Mouse (Mus musculus): Measurements from ENCODE around the gene Sgms2.
"Not testable (repeated sequence)": the region's sequence is repeated elsewhere in the genome, so short reads cannot be mapped to it uniquely, and the experiment has no call there.

Sgms2 gene

DNA sequence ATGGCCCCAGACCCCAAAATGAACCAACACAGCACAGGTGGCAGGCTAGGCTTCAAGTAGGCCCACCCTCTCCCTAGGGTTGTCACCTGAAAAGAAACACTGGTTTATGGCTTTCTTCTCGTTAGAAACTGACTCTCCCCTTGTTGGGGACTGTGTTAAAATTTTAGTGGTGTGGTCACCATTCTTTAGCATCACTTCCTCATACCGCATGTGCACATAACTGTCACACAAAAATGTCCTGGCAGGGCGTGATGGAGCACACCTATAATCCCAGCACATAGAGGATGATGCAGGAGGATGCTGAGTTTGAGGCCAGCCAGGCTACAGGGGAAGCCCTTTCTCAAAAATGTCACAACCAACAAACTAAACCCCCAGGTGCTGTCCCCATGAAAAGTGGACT lies 133.6 kb downstream of the Sgms2 start:
- no peak for DNase-seq (ENCODE audit: low read depth)

DNA sequence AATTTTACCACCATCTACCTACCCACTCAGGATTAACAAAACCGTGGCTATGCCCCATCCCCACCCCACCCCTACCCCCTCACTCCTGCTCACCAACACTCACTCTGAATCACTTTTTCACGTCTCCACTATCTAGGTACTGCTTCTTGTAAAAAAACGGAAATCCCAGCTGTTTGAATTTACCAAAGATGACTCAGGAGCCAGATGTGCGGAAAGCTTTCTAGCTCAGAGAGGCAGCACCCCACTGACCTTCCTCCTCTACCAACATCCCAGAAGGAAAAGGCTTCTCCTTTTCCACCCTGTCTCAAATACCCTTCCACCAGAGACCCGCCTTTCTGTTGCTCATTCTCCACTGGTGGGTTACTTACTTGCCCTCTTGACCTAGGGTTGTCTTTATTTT lies 135.2 kb downstream of the Sgms2 start:
- DNase-seq (ENCODE audit: low read depth) = no peak

DNA sequence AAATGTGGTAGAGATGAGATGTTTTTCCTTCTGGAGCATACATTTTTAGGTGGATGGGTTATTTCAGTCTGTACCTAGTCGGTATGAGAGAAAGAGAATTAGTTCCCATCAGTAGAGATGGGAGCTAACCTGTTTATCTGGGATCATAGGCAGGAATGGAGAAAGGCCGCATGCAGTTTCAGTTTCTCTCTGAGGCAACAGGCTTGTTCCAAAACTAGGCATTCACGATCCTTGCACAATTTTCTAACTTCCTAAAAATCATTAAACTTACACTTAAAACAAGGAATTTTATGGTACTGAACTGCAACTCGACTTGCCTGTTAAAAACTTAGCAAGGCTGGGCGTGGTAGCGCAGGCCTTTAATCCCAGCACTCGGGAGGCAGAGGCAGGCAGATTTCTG lies 140.7 kb downstream of the Sgms2 start:
- no peak for DNase-seq (ENCODE audit: low read depth)

DNA sequence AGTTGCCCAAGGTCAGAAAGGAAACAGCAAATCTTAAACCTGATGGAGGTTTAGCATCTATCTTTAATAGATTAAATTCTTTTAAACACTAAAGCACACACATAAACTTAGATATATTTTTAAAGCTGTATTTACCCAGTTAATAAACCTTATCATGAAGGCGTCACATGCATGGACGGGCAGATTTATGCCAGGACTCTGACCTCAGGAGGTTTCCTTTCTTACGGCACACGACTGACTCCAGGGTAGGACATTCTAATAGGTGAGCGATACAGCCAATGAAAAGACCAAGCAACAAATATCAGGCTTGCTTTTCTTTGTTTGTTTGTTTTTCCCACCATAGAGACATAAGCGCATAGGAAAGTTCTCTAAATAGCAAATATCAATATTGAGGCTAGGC lies 142.2 kb downstream of the Sgms2 start:
- no peak for DNase-seq (ENCODE audit: low read depth)

DNA sequence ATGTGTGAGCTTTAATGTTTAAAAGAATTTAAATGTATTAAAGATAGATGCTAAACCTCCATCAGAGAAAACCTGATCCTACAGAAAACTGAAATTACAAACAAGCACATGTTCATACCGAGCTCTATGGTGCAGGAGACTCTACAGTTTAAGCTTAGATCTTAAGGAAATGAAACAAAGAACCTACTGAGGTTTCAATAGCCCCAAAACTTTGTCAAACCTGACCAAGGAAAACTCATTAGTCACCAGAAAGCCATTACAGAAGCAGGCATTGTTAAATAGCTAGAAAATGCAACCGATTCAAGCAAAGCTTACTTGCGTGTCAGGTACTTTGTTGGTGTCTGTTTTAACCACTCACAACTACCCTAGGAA lies 142.6 kb downstream of the Sgms2 start:
- DNase-seq (ENCODE audit: low read depth) = no peak

DNA sequence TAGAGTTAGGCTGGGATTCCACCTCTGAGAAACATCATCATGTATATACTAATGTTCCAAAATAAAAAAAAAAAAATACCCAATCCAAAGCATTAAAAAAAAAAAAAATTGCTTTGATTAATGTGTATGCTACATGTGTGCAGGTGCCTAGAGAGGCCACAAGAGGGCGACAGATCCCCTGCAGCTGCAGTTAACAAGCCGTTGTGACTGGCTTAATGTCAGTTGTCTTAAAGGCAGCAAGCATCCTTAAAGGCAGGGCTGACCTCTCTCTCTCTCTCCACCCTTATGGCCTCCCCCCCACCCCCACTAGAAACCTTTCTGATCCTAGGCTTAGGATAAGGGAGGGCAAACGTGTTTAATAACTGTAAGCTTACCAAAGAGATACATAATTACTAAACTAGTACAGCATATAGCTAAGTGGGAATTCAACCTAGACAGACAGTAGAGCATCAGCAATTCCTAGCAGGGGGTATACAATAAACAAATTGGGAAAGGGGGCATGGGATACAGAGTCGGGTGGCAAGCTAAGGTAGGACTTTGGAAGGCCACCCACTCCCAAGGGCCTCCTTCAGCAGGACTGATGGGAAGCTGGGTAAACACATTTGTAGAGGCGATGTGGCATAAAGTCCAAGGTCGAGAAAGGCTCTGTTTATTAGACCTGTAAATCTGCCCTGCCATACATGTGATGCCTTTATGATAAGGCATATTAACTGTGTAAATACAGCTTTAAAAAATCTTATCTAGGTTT lies 143.2 kb downstream of the Sgms2 start:
- peak; percentile 13 for DNase-seq (ENCODE audit: low read depth)

DNA sequence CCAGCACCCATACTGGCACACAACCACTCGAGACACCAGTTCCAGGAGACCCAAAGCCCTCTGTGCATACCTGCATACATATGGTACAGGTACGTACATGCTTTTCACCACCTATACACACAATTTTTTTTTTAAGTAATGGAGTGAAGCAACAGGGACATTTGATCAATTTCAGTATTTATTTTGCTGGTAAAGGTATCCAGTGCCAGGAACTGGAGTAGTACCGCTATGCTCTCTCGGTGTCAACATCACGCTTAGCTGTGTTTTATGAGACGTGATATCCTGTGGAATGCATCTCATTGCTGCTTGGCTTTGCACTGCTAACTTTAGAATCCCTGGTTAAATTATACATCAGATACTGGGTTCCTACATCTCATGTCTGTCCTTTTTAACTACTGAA lies 145.3 kb downstream of the Sgms2 start:
- DNase-seq (ENCODE audit: low read depth) = no peak

DNA sequence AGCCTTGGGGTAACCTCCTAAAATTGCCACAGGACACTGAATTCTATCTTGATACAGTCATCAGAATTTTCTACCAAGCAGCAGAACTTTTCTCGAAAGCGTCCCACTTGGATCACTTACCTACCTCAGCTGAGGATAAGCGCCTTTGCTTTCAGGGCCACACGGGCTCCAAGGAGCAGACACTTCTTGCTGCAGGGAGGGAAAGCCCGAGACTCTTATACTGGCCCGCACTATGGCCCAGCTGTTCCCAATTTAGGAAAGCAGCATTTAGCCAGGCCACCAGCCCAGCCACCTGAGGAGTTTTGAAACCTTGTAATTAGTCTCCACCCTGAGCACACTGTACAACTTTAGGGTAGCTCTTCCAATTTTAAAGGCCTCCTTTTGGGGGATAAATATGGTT lies 147.9 kb downstream of the Sgms2 start:
- DNase-seq (ENCODE audit: low read depth) = no peak

DNA sequence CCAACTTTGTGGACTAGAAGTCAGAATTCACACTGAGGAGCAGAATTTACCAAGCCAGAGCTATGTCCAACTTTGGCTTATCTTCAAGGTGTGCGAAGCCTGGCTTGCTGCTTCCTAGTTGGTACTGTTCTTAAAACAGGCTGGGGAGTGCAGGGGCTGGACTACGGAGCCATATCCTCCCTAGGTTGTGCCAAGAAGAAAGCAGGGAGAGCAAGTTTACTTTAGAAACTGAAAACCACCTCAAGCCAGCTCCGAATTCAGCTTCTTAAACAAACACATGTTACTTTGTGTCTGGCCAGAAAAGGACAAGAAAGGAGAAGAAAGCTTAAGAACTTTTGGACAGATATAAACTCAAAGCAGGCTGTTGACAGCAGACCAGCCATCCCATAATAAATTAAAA lies 150.3 kb downstream of the Sgms2 start:
- no peak for DNase-seq (ENCODE audit: low read depth)

DNA sequence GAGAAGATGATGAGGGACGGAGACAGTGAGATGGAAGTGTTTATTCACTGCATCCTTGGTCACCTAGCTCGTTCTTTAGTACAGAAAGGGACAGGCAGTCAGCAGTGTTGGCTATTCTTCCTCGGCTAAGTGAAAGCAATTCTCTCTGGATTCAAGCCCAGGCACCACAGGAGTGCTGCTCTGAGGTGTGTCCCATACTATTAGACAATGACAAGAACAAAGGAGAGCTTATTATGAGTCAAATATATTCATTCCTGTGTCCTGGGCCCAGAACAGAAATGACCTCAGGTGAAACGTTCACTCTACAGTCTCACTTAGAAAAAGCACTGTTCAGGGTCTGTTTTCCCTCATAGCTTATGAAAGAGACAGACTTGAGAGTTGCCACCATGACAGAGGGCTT lies 151.9 kb downstream of the Sgms2 start:
- no peak for DNase-seq (ENCODE audit: low read depth)

DNA sequence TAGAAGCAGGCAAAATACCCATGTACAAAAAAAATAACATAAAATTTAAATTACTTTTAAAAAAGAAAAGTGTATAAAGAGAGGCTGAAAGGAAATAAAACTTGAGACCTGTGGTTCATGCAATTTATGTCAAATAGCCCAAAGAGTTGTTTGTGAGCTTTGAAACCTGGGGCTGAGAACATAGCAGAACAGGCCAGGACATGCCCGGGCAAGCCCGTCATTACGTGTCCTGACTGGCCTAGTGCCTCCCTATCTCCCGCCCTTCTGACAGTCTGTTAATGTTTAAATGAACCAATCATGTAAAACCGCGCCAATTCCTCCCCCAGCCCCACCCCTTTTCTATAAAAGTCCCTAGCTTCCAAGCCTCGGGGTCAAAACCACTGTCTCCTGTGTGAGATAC lies 153.5 kb downstream of the Sgms2 start:
- DNase-seq (ENCODE audit: low read depth) = not testable (repeated sequence)

DNA sequence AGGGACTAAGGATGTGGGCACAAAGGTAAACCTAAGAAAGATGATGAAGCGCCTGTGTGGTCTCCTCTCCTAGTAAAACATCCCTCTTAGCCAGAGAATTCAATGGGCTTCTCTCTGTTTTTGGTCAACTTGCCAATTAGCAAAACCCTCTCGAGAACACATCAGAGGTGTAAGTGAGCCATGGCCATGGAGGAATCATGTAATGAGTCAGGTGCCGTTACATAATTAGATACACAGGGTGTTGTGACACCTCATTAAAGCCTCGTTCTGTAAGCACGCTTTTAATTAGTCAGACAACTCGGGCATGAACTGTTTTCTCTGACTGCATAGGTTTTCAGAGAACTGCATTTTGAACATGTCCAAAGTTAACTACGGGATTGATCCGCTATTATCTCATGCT lies 154.6 kb downstream of the Sgms2 start:
- no peak for DNase-seq (ENCODE audit: low read depth)

DNA sequence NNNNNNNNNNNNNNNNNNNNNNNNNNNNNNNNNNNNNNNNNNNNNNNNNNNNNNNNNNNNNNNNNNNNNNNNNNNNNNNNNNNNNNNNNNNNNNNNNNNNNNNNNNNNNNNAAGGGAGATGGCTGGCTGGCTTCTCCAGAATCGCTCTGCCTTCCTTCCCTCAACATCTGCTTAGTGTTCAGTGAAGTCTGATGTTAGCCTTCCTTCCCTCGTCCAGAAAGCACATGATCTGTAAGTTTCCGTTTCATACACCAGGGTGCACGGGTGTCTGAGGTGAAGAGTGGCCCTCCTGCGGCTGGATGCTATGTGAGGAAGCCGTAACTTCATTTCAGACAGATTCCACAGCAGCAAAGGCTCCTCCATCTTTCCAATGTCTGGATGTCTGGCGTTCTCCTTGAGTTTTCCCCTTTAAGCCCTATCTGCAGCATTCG lies 156.1 kb downstream of the Sgms2 start:
- peak; percentile 54 for DNase-seq (ENCODE audit: low read depth)

DNA sequence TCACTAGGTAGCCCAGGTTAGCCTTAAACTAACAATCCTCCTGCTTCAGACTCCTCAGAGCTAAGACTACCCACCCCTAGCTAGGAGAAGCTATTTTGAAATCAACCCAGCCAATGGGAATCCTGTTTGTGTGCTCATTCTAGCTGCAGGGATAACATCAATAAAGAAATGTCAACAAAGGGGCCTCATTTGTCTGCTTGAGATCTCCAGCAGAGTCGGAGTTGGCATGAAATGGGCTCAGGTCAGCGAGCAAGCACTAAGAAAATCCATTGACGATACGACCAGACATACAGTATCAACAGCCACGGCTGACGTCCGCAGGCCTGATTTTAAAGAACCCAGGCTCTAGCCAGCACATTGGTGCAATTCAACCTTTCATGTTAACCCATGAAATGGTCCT lies 164.0 kb downstream of the Sgms2 start:
- no peak for DNase-seq (ENCODE audit: low read depth)

DNA sequence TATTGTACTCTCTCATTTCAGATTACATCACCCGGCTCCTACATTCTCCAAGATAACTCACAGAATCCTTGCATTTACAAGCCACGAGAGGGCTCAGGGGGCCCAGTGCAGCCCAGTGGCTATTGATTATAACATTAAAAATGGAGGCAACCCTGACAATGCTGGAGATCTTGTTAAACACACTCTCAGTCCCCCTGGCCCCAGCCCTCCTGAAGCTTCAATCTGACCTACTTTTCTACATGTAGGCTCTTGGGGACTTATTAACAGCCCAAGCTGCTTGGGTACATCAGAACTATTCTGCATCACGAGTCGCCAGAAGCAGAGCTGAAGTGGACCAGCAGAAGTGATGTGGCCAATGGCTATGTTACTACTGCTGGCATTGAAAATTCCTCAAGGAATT lies 164.6 kb downstream of the Sgms2 start:
- DNase-seq (ENCODE audit: low read depth) = no peak

DNA sequence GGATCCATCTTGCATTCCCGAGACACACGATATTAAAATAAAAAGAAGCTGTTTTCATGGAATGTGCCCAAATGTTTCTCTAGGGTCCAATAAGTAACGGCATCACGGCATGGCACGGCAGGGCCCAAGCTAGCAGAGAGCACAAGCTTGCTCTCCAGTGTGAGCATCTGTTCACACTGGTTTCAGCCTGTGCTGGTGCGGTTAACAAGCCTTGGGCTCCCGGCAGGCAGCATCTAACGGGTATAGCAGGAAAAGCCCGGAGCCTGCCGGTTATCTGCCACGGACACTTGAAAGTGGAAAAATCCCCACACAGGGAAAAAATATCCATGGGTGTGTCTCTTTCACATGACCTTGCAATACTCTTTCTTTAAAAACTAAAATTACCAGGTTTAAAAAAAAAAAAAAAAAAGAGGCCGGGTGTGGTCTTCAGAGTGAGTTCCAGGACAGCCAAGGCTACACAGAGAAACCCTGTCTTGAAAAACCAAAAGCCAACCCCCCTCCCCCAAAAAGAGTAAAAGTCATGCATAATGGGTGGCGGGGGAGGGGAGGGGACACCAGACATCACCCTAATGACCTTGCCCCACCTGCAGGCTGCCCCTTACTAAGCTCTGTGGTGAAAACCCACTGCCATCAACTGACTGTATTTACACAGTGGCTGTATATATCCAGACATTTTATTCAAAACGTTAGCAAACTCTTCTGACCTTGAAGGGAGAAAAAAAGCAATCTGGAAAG lies 169.0 kb downstream of the Sgms2 start:
- no peak for DNase-seq (ENCODE audit: low read depth)

DNA sequence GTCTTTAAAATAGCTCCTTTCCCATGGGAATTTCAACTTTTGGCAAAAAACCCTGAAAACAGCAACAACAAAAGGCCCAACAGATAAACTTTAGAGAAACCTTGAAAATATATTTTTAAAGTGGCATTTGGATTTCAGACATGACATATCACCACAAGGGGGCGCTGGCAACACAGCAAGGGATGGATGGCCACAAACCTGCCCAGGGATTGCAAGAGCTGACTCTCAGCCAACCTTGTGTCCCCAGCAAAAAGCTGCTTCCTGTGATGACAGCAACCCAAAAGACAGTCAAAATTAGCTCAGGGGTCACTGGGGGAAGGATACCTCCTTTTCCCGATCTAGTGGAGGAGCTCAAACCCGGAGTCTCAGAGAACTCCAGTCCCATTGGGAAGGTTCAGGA lies 171.0 kb downstream of the Sgms2 start:
- DNase-seq (ENCODE audit: low read depth) = peak; percentile 88

DNA sequence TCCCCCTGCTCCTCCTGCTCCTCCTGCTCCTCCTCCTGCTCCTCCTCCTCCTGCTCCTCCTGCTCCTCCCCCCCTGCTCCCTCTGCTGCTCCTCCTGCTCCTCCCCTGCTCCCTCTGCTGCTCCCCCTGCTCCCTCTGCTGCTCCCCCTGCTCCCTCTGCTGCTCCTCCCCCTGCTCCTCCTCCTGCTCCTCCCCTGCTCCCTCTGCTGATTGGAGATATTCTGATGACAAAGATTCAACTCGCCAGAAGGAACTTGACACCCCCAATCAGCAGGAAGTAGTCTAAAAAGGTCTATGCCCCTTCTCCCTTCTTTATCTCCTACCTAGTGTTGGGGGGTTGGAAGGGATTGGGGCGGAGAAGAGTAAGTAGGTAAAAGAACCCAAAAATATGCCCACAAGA lies 173.0 kb downstream of the Sgms2 start:
- no peak for DNase-seq (ENCODE audit: low read depth)

DNA sequence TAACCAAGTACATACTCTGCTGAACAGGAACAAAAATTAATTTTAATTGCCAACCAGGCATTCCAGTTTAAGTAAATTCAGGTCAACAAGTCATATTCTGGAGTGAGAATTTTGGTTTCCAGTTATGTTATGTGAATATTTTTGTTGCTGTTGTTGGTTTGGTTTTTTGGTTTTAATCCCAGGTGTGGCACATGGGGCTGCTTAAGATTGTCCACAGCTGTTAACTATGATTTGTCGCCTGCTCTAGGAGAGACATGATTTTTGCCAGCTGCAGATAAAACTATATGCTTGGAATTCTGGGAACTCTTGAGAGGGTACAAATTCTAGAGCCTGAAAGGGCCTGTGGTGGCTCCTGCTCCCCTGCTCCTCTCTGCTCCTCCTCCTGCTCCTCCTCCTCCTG lies 174.1 kb downstream of the Sgms2 start:
- DNase-seq (ENCODE audit: low read depth) = no peak

DNA sequence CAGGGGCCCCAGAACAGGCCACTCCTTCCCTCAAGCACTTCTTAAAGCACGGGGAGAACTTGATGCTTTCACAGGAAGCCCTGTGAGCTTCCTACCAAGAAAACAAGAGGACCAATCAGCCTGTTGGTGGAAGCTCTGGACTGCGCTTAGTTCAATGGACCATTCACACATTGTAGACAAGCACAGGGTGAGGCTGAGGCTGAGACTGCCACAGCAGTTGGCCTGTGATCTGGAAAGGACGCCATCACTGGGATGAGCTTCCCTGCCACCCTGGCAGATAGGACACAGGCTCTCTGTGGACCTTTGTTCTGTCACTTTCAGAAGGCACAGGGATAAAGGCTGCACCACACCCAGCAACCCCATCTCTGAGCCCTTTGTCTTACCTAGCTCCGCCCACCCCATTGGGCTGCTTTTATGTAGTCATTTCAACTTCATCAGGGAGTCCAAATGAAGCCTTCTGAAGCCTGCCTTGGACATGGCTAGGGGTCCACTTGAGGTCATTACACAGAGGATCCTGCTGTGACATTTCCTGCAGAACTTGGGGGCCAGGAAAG lies 175.2 kb downstream of the Sgms2 start:
- DNase-seq (ENCODE audit: low read depth) = no peak

DNA sequence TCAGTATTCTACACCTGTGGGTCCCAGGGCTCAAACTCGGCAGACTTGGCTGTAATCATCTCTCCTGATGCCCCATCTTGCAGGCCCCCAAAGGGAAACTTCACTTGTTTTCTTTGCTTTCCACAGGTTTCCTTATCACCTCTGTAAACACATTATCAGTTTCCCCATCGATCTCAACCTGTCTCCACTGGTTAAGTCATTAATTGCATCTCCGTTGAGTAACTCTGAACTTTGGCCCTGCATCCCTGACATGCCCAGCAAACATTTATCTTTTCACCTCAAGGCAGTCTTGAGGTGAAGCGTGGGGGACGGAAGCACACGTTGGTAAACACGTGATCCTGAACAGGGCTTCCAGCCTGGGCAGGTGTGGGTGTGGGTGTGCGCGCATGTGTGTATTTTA lies 178.9 kb downstream of the Sgms2 start:
- no peak for DNase-seq (ENCODE audit: low read depth)

DNA sequence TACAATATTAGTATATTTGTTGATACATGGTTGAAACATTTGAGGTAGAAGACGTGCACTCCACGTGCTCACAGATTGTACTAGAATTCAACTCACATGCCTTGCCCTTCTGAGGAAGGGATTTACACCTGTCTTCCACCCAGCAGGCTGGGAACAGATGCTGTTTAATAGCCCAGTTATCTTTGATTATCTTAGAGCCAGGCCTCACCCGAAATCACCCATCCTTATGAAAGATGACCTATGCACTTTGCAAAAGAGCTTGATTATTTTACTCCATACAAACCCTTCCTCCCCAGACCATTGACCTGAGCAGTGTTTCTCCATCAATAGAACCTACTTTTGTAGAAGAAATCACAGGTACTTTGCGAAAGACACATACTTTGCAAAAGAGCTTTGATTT lies 180.6 kb downstream of the Sgms2 start:
- DNase-seq (ENCODE audit: low read depth) = no peak

DNA sequence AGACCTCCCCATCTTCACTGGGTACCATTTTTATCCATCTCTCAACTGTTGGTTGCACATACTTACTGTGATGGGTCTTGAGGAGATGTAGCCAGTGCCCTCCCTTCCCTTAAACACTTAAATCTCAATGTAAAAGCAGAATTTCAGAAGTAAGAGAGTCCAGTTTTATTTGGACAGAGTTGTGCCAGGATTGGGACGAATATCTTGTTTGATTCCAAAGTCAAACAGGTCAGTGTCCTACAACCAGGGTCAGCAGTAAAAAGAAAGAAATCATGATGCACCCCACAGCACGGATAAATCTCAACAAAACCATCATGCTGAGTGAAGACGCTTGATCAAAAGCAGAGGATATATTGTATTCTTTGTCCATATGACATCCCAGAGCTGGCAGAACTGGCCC lies 183.4 kb downstream of the Sgms2 start:
- DNase-seq (ENCODE audit: low read depth) = no peak

DNA sequence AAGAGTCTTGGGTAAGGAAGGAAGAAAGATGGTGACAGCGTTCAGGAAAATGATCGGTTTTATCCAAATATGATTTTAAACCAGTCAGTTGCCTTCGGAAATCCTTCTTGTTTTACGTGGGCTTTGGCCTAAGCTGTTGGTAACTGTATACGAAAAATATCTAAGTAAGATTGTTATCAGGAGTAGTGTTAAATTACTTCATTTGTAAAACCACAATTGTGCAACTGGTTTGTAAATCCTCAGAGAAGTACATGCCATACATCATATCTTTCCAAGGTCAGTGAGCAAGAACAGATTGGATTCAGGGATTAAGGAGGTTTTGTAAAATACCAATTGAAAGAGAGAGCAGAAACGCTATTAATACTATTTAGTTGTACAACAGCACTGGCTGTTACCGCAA lies 185.0 kb downstream of the Sgms2 start:
- DNase-seq (ENCODE audit: low read depth) = no peak

Measured in naive thymus-derived CD4-positive, alpha-beta T cell, adult 2 months (primary cell).